Mouse (Mus musculus): ENCODE results near the gene Kif5a.

DNA sequence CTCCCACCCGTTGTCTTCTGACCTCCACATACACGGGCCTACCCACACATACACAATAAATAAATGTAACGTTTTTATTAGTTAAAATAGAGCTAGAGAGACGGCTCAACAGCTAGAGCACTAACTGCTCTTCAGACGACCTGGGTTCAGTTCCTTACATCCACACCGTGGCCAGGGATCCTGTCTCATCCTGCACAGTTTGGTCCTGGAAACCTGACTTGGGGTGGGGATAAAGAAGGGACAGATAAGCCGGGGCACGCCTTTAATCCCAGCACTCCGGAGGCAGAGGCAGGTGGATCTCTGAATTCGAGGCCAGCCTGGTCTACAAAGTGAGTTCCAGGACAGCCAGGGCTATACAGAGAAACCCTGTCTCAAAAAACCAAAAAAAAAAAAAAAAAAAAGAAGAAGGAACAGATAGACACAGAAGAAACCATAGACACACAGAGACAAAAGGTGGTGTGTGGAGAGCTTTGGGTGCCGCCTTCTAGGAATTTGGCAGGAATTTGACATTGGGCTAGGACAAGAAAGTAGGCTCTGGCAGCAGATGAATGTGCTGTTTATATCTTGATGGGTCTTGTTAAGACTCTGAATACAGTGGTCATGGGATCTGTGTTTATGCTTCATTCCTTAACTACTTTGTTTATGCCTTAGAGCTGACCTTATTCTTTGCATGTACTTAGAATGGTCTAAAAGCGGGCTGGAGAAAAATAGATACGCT is 49.3 kb downstream of the Kif5a start:
- TF ChIP-seq CTCF (IDR thresholded peaks at IDR 0.05; ENCODE audit: borderline replicate concordance, insufficient read depth, low read length) (no peak), POLR2A (IDR thresholded peaks at IDR 0.05; ENCODE audit: low read depth, low read length) (no peak)
